Mouse (Mus musculus) liver, embryonic 14.5 days (tissue): ENCODE measurements around the gene Prm3.

Experiments used
- CTCF ChIP-seq: IDR thresholded peaks from 2 replicates; pipeline ENCODE4 v1.5.1; 2016; ENCODE audit warnings: antibody characterized with exemption, low read depth, control low read depth
- EP300 ChIP-seq: IDR thresholded peaks from 2 replicates; pipeline ENCODE4 v1.6.1; 2016; ENCODE audit warnings: antibody characterized with exemption, low read depth

DNA sequence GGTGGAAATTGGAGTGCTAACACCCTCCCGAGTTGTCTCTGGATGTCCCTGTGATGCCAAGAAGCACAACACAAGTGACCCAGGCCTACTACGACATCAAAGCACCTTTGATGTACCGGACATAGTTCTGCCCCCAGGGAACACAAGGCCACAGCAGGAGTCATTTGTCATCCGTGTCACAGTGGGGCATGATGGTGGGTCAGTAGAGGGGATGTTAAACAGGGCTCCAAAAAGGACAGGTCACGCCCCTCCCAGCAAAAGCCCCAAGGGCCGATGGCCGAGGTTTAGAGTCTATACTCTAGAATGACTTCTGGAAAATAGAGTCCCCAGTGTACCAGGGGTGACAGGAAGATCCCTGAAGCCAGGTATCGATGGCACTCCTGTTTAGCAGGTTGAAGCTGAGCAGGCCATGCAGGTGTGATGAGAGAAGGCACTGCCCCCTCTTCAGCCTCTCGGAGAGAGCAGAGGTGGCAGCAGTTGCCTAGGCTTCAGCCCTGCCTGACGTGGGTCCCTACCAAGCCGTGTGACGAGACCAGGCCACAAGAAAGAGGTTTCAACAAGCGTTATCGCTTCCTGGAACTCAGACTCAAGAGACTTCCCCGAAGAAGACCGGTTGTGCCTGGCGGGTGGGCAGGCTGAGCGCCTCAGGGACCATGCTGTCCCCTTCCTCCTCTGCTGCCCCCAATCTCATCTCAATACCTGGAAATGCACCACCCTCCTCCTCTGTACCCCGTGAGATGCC is 18.8 kb downstream of the Prm3 start:
- TF ChIP-seq CTCF, result no peak
- no peak for TF ChIP-seq EP300
